Mouse (Mus musculus) lung, postnatal 0 days (tissue): ENCODE data around the gene Keap1. TPM values are rescaled to one million over a fixed set of nuclear protein-coding genes. Genes with fewer than 3 reads are reported as not detected.
"Not testable (repeated sequence)": the region's sequence is repeated elsewhere in the genome, so short reads cannot be mapped to it uniquely, and the experiment has no call there.

Experiments used
- ATAC-seq: fragments of 200-750 bp; cut with Nextera tagmentation; 2 replicates; pipeline ENCODE4 v1.8.0; 2017; ENCODE audit warnings: moderate library complexity
- DNase-seq: peaks from one replicate; pipeline ENCODE4 v3.0.0-alpha.2; 2016; ENCODE audit warnings: low spot score
- H3K27ac ChIP-seq: fragments of 300-500 bp; sonication (generic); 2 replicates; pipeline ENCODE4 v1.5.1; 2014; ENCODE audit warnings: antibody characterized with exemption, mild to moderate bottlenecking, low read length, mixed read lengths
- H3K27me3 ChIP-seq: fragments of 300-500 bp; sonication (generic); replicated peaks from 2 replicates; pipeline ENCODE4 v1.6.1; 2014; ENCODE audit warnings: low read length, mixed read lengths; ENCODE audit not compliant: insufficient read depth
- H3K36me3 ChIP-seq: fragments of 300-500 bp; sonication (generic); 2 replicates; pipeline ENCODE4 v1.6.1; 2014; ENCODE audit warnings: low read length, mixed read lengths; ENCODE audit not compliant: insufficient read depth
- H3K4me1 ChIP-seq: fragments of 300-500 bp; sonication (generic); 2 replicates; pipeline ENCODE4 v1.6.1; 2014; ENCODE audit warnings: antibody characterized with exemption, low read depth, low read length, mixed read lengths; ENCODE audit not compliant: insufficient read depth
- H3K4me2 ChIP-seq: fragments of 300-500 bp; sonication (generic); replicated peaks from 2 replicates; pipeline ENCODE4 v1.6.1; 2014; ENCODE audit warnings: low read depth, mild to moderate bottlenecking, low read length, moderate library complexity, mixed read lengths
- H3K4me3 ChIP-seq: fragments of 300-500 bp; sonication (generic); 2 replicates; pipeline ENCODE4 v1.5.1; 2014; ENCODE audit warnings: low read depth, low read length
- H3K9ac ChIP-seq: fragments of 300-500 bp; sonication (generic); replicated peaks from 2 replicates; pipeline ENCODE4 v1.6.1; 2014; ENCODE audit warnings: low read depth, mild to moderate bottlenecking
- H3K9me3 ChIP-seq: fragments of 300-500 bp; sonication (generic); 2 replicates; pipeline ENCODE4 v1.6.1; 2016; ENCODE audit warnings: low read length, mixed read lengths
- CTCF ChIP-seq: IDR thresholded peaks from 2 replicates; pipeline ENCODE4 v1.5.1; 2016; ENCODE audit warnings: antibody characterized with exemption, mild to moderate bottlenecking
- EP300 ChIP-seq: IDR thresholded peaks from 2 replicates; pipeline ENCODE4 v1.6.1; 2016; ENCODE audit warnings: antibody characterized with exemption, mild to moderate bottlenecking, control low read depth
- WGBS: fragments of 180-500 bp; shearing (Covaris S2); extraction: QIAGEN DNeasy Blood & Tissue Kit; methylation state at CpG from one replicate; pipeline ENCODE4 v1.1.7; 2014; 5-methylcytosine and 5-hydroxymethylcytosine counted together
- polyA plus RNA-seq: library from polyadenylated mRNA; unstranded; fragments of >200 nt; fragmentation: Nextera tagmentation; extraction: Ambion mirVana; gene quantifications from 2 replicates; pipeline ENCODE4 v1.2.1, GENCODE M21; 2015

Gene Keap1
- polyA plus RNA-seq, 1 experiment from 2014 or later = 44.7 TPM

DNA sequence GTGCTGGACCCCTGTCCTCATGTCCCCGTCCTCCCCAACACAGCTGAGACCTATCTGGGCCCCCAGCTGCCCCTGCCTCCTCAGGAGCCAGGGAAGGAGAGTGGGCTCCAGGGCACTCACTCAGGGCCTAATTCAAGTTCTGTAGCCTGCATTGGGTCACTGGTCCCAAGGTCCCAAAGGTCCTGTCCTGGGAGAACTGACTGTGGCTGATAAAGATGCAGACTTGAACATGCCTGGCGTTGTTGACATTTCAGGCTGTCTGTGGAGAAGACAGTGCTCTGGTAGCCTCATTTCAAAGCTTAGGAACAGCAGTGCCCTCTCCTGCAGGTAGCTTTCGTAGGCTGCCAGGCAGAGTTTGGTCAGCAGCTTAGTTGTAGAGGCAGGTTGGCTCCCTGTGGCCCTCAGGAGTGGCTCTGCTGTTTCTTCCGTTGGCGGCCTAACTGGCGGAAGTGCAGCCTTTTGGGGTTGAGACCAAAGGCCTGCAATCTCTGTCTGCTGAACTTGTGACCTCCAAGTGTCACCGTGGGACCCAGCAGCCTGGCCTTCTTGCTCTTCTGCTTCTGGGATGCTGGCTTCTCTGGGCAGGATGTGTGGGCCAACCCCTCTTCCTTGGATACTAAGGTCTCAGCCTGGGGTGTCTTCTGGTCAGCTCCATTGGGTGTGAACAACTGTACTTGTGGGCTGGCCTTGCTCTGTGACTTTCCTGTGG is 34.5 kb upstream of the Keap1 start:
- H3K36me3 ChIP-seq = peaks cover 50% of the 10 kb centered on the region
- no peaks in the 10 kb centered on the region for H3K4me1 ChIP-seq
- TF ChIP-seq CTCF = no peak
- no peak for TF ChIP-seq EP300
- 75% methylated on average over 7 of the region's 7 CpGs for WGBS
- H3K27ac ChIP-seq = no peak overlapping the region; the same call in 1 of the 2 replicates
- H3K27me3 ChIP-seq = no peaks in the 10 kb centered on the region
- H3K4me2 ChIP-seq = no peak overlapping the region
- H3K9ac ChIP-seq = no peak overlapping the region
- peak; percentile 52 for ATAC-seq
- no peaks in the 10 kb centered on the region for H3K9me3 ChIP-seq
- DNase-seq = no peak
- no peak overlapping the region for H3K4me3 ChIP-seq

DNA sequence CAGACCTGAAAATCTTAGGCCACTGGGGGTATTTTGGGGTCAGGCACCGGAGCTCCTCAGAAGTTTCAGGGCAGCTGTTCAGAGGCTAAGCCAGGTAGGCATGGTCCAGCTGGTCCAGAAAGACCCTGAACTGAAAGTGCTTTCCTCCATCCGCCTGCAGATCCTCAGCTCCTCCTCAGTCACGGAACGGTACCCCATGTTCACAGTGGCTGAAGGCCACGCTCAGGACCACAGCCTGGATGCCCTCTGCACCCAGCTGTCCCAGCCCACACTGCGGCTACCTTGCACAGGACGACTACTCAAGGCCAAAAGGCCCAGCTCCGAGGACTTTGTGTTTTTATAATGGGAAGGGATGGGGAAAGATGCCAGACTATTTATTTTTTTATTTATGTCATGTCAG is 33.9 kb upstream of the Keap1 start:
- Histone ChIP-seq H3K9ac (no peak overlapping the region), H3K9me3 (no peaks in the 10 kb centered on the region), H3K4me3 (no peak overlapping the region), H3K27me3 (no peaks in the 10 kb centered on the region), H3K36me3 (peaks cover 50% of the 10 kb centered on the region), H3K4me2 (no peak overlapping the region), H3K4me1 (no peaks in the 10 kb centered on the region), H3K27ac (no peak overlapping the region; the same call in 1 of the 2 replicates)
- 83% methylated on average over 8 of the region's 8 CpGs for WGBS
- TF ChIP-seq CTCF = no peak
- TF ChIP-seq EP300 = no peak
- DNase-seq (no peak), ATAC-seq (no peak)

DNA sequence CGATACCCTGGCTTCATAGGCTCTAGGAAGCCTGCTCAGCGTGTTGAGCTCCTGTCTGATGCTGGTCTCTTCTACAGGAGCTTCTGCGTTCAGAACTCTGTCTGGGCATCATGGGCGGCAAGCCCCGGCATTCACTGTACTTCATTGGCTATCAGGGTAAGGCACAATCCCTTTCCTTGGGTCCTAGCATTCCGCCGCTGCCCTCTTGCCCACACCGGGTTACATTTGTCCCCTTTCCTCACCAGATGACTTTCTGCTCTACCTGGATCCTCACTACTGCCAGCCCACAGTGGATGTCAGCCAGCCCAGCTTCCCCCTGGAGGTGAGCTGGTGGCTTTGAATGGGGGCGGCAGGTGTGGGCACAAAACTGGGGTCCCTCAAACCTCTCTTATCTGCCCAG is 33.2 kb upstream of the Keap1 start:
- Histone ChIP-seq H3K27me3 (no peaks in the 10 kb centered on the region), H3K9me3 (no peaks in the 10 kb centered on the region), H3K4me2 (no peak overlapping the region), H3K27ac (no peak overlapping the region), H3K9ac (no peak overlapping the region), H3K4me1 (no peaks in the 10 kb centered on the region), H3K36me3 (peaks cover 50% of the 10 kb centered on the region), H3K4me3 (no peak overlapping the region)
- ATAC-seq (no peak), DNase-seq (no peak)
- TF ChIP-seq CTCF (no peak), EP300 (no peak)
- 93% methylated on average over 9 of the region's 9 CpGs for WGBS

DNA sequence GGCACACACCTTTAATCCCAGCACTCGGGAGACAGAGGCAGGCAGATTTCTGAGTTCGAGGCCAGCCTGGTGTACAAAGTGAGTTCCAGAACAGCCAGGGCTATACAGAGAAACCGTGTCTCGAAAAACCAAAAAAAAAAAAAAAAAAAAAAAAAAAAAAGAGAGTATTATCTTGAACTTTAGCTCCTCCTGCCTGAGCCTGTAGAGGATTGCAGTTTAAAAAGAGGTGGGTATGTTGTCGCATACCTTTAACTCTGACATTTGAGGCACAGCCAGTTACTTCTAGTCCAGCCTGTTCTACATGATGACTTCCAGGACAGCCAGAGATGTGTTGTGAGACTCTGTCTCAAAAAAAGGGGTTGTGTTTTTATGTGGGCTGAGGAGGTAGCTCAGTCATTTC is 30.4 kb upstream of the Keap1 start:
- not testable (repeated sequence) for H3K27ac ChIP-seq, H3K4me3 ChIP-seq, ATAC-seq, H3K27me3 ChIP-seq, DNase-seq, H3K4me2 ChIP-seq, H3K9me3 ChIP-seq, H3K9ac ChIP-seq
- peaks cover 10% of the 10 kb centered on the region for H3K4me1 ChIP-seq
- WGBS = 73% methylated on average over 5 of the region's 5 CpGs
- H3K36me3 ChIP-seq = peaks cover 35% of the 10 kb centered on the region

DNA sequence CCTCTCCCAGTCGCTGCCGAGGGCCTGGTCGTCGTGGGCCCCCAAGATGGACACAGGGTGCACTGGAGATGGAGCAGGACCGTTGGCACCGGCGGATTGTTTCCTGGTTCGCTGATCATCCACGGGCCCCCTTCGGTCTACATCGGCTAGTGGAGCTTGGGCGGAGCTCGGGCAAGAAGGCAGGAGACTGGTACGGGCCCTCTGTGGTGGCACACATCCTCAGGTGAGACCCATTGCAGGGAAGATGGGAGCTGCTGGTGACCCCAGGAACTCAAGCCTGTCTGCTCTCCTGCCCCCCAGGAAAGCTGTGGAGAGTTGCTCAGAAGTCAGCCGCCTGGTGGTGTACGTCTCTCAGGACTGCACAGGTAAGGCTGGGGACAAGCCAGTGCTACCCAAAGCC is 29.1 kb upstream of the Keap1 start:
- WGBS = 93% methylated on average over 16 of the region's 16 CpGs
- no peak for ATAC-seq
- no peaks in the 10 kb centered on the region for H3K9me3 ChIP-seq
- no peak overlapping the region for H3K27ac ChIP-seq
- TF ChIP-seq CTCF = no peak
- no peak for TF ChIP-seq EP300
- peaks cover 27% of the 10 kb centered on the region for H3K36me3 ChIP-seq
- H3K4me3 ChIP-seq = no peak overlapping the region
- H3K9ac ChIP-seq = no peak overlapping the region
- DNase-seq = no peak
- H3K4me1 ChIP-seq = peaks cover 15% of the 10 kb centered on the region
- H3K4me2 ChIP-seq = no peak overlapping the region
- no peaks in the 10 kb centered on the region for H3K27me3 ChIP-seq

DNA sequence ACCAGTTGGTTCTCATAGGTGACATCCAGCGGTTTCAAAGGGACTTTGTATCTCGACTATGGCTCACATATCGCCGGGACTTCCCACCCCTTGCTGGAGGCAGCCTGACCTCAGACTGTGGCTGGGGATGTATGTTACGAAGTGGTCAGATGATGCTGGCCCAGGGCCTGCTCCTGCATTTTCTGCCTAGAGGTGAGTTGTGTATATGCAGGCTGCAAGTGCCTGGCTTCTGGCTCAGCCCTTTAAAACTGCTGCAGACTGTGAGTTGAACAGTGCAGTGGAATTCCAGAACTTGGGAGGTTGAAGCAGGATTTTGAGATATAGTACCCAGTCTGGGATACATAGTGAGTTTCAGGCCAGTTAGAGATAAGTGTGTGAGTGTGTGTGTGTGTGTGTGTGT is 27.7 kb upstream of the Keap1 start:
- peaks cover 18% of the 10 kb centered on the region for H3K36me3 ChIP-seq

More for the DNA sequence above, 27.7 kb upstream of the Keap1 start:
- H3K4me3 ChIP-seq = no peak overlapping the region
- no peak for TF ChIP-seq EP300
- no peak for TF ChIP-seq CTCF
- H3K9ac ChIP-seq = no peak overlapping the region
- ATAC-seq = no peak
- no peaks in the 10 kb centered on the region for H3K27me3 ChIP-seq
- peaks cover 15% of the 10 kb centered on the region for H3K4me1 ChIP-seq
- H3K4me2 ChIP-seq = no peak overlapping the region
- H3K9me3 ChIP-seq = no peaks in the 10 kb centered on the region
- no peak for DNase-seq
- WGBS = 87% methylated on average over 5 of the region's 5 CpGs
- no peak overlapping the region for H3K27ac ChIP-seq
